Mouse (Mus musculus) embryonic facial prominence, embryonic 13.5 days (tissue): ENCODE results near the gene Ccnt1. TPM values are rescaled to one million over a fixed set of nuclear protein-coding genes. Genes with fewer than 3 reads are reported as not detected.
A peak's percentile ranks its signal among the peaks of the same experiment; 100 is the strongest.
"Not testable (repeated sequence)": the region's sequence is repeated elsewhere in the genome, so short reads cannot be mapped to it uniquely, and the experiment has no call there.

Source experiments
- ATAC-seq: fragments of 200-750 bp; cut with Nextera tagmentation; 2 replicates; pipeline ENCODE4 v1.8.0; 2017; ENCODE audit warnings: low read depth; ENCODE audit not compliant: insufficient number of reproducible peaks, insufficient read depth, low FRiP score, low TSS enrichment
- H3K27ac ChIP-seq: fragments of 300-500 bp; sonication (generic); 2 replicates; pipeline ENCODE4 v1.5.1; 2015; ENCODE audit warnings: moderate library complexity, mild to moderate bottlenecking, inconsistent platforms
- H3K27me3 ChIP-seq: fragments of 300-500 bp; sonication (generic); 2 replicates; pipeline ENCODE4 v1.6.1; 2015; ENCODE audit warnings: mild to moderate bottlenecking, inconsistent platforms
- H3K36me3 ChIP-seq: fragments of 300-500 bp; sonication (generic); 2 replicates; pipeline ENCODE4 v1.6.1; 2015; ENCODE audit warnings: mild to moderate bottlenecking, inconsistent platforms
- H3K4me1 ChIP-seq: fragments of 300-500 bp; sonication (generic); 2 replicates; pipeline ENCODE4 v1.6.1; 2015; ENCODE audit warnings: inconsistent platforms
- H3K4me2 ChIP-seq: fragments of 300-500 bp; sonication (generic); 2 replicates; pipeline ENCODE4 v1.6.1; 2015; ENCODE audit warnings: moderate library complexity, mild to moderate bottlenecking, inconsistent platforms
- H3K4me3 ChIP-seq: fragments of 300-500 bp; sonication (generic); 2 replicates; pipeline ENCODE4 v1.5.1; 2015; ENCODE audit warnings: mild to moderate bottlenecking, inconsistent platforms
- H3K9ac ChIP-seq: fragments of 300-500 bp; sonication (generic); 2 replicates; pipeline ENCODE4 v1.6.1; 2015; ENCODE audit warnings: mild to moderate bottlenecking, inconsistent platforms
- H3K9me3 ChIP-seq: fragments of 300-500 bp; sonication (generic); 2 replicates; pipeline ENCODE4 v1.6.1; 2016; ENCODE audit warnings: inconsistent platforms
- WGBS: fragments of 180-500 bp; shearing (Covaris S2); methylation state at CpG from one replicate; pipeline ENCODE4 v1.1.7; 2015; ENCODE audit warnings: mixed read lengths; 5-methylcytosine and 5-hydroxymethylcytosine counted together
- polyA plus RNA-seq: library from polyadenylated mRNA; unstranded; fragments of >200 nt; fragmentation: Nextera tagmentation; extraction: Ambion mirVana; gene quantifications from 2 replicates; pipeline ENCODE4 v1.2.1, GENCODE M21; 2015

The Ccnt1 gene
- polyA plus RNA-seq, 1 experiment from 2014 or later: 63.1 TPM

GRCm38 (mm10) chr15:98514845-98515244 is 55.9 kb downstream of the Ccnt1 start:
- not testable (repeated sequence) for H3K9ac ChIP-seq, H3K4me2 ChIP-seq, H3K4me1 ChIP-seq, H3K27ac ChIP-seq, H3K9me3 ChIP-seq, H3K4me3 ChIP-seq, ATAC-seq, H3K27me3 ChIP-seq
- 79% methylated on average over 2 of the region's 2 CpGs for WGBS
- peaks cover 17% of the 10 kb centered on the region for H3K36me3 ChIP-seq

- no peaks in the 10 kb centered on the region for H3K27me3 ChIP-seq
Measured at GRCm38 (mm10) chr15:98514146-98514545, 56.6 kb downstream of the Ccnt1 start.

GRCm38 (mm10) chr15:98513676-98514075 is 57.0 kb downstream of the Ccnt1 start:
- peaks cover 11% of the 10 kb centered on the region for H3K36me3 ChIP-seq
- not testable (repeated sequence) for H3K9me3 ChIP-seq, ATAC-seq, H3K27me3 ChIP-seq, H3K4me1 ChIP-seq, H3K27ac ChIP-seq, H3K9ac ChIP-seq, H3K4me3 ChIP-seq, H3K4me2 ChIP-seq
- 65% methylated on average over 3 of the region's 3 CpGs for WGBS

More at GRCm38 (mm10) chr15:98514146-98514545, 56.6 kb downstream of the Ccnt1 start:
- 69% methylated on average over 8 of the region's 8 CpGs for WGBS
- Histone ChIP-seq H3K4me1 (peaks cover 4% of the 10 kb centered on the region), H3K27ac (no peak overlapping the region), H3K4me3 (no peak overlapping the region), H3K9ac (no peak overlapping the region), H3K9me3 (no peaks in the 10 kb centered on the region), H3K4me2 (no peak overlapping the region), H3K36me3 (peaks cover 11% of the 10 kb centered on the region)
- no peak for ATAC-seq

- H3K9me3 ChIP-seq: no peaks in the 10 kb centered on the region
- no peak for ATAC-seq
- H3K4me1 ChIP-seq: peaks cover 4% of the 10 kb centered on the region
- no peak overlapping the region for H3K9ac ChIP-seq
- 51% methylated on average over 17 of the region's 17 CpGs for WGBS
- peaks cover 4% of the 10 kb centered on the region for H3K36me3 ChIP-seq
- H3K4me2 ChIP-seq: no peak overlapping the region
- H3K4me3 ChIP-seq: no peak overlapping the region
- no peaks in the 10 kb centered on the region for H3K27me3 ChIP-seq
- no peak overlapping the region for H3K27ac ChIP-seq
Measured at GRCm38 (mm10) chr15:98512799-98513321, 57.9 kb downstream of the Ccnt1 start.

- no peak overlapping the region for H3K27ac ChIP-seq
- no peak overlapping the region for H3K4me2 ChIP-seq
- no peaks in the 10 kb centered on the region for H3K9me3 ChIP-seq
- no peaks in the 10 kb centered on the region for H3K36me3 ChIP-seq
- no peak overlapping the region for H3K4me3 ChIP-seq
- H3K27me3 ChIP-seq: no peaks in the 10 kb centered on the region
- ATAC-seq: no peak
- 81% methylated on average over 8 of the region's 8 CpGs for WGBS
- peaks cover 4% of the 10 kb centered on the region for H3K4me1 ChIP-seq
- H3K9ac ChIP-seq: no peak overlapping the region
Measured at GRCm38 (mm10) chr15:98512232-98512631, 58.5 kb downstream of the Ccnt1 start.

GRCm38 (mm10) chr15:98511386-98511928 is 59.3 kb downstream of the Ccnt1 start:
- no peak for ATAC-seq
- Histone ChIP-seq H3K9ac (no peak overlapping the region), H3K27ac (no peak overlapping the region), H3K27me3 (no peaks in the 10 kb centered on the region), H3K9me3 (no peaks in the 10 kb centered on the region), H3K4me3 (no peak overlapping the region), H3K4me1 (peaks cover 4% of the 10 kb centered on the region), H3K36me3 (no peaks in the 10 kb centered on the region), H3K4me2 (no peak overlapping the region)
- 63% methylated on average over 13 of the region's 13 CpGs for WGBS

- no peaks in the 10 kb centered on the region for H3K9me3 ChIP-seq
- H3K4me1 ChIP-seq: peaks cover 4% of the 10 kb centered on the region
- peak overlapping the region; percentile 25 for H3K4me3 ChIP-seq
- H3K27ac ChIP-seq: no peak overlapping the region
- 27% methylated on average over 25 of the region's 25 CpGs for WGBS
- ATAC-seq: no peak
- H3K36me3 ChIP-seq: no peaks in the 10 kb centered on the region
- no peak overlapping the region for H3K9ac ChIP-seq
- peak overlapping the region; percentile 57 for H3K4me2 ChIP-seq
- H3K27me3 ChIP-seq: no peaks in the 10 kb centered on the region
Measured at GRCm38 (mm10) chr15:98510438-98511385, 60.0 kb downstream of the Ccnt1 start.

- H3K36me3 ChIP-seq: no peaks in the 10 kb centered on the region
- no peak for ATAC-seq
- no peak overlapping the region for H3K27ac ChIP-seq
- H3K4me3 ChIP-seq: no peak overlapping the region
- no peak overlapping the region for H3K9ac ChIP-seq
- 58% methylated on average over 2 of the region's 2 CpGs for WGBS
- no peaks in the 10 kb centered on the region for H3K9me3 ChIP-seq
- H3K27me3 ChIP-seq: no peaks in the 10 kb centered on the region
- no peak overlapping the region for H3K4me2 ChIP-seq
- H3K4me1 ChIP-seq: peaks cover 7% of the 10 kb centered on the region
Measured at GRCm38 (mm10) chr15:98509387-98509786, 61.3 kb downstream of the Ccnt1 start.

GRCm38 (mm10) chr15:98507321-98507720 is 63.4 kb downstream of the Ccnt1 start:
- WGBS: 89% methylated on average over 5 of the region's 6 CpGs
- no peak overlapping the region for H3K9ac ChIP-seq
- no peak overlapping the region for H3K4me3 ChIP-seq
- peaks cover 9% of the 10 kb centered on the region for H3K4me1 ChIP-seq
- H3K36me3 ChIP-seq: no peaks in the 10 kb centered on the region
- no peak overlapping the region for H3K27ac ChIP-seq
- H3K4me2 ChIP-seq: no peak overlapping the region
- H3K9me3 ChIP-seq: no peaks in the 10 kb centered on the region
- no peak for ATAC-seq
- H3K27me3 ChIP-seq: no peaks in the 10 kb centered on the region

GRCm38 (mm10) chr15:98506253-98506957 is 64.3 kb downstream of the Ccnt1 start:
- 82% methylated on average over 9 of the region's 9 CpGs for WGBS

GRCm38 (mm10) chr15:98504514-98504913 is 66.2 kb downstream of the Ccnt1 start:
- Histone ChIP-seq H3K9ac (no peak overlapping the region), H3K4me3 (no peak overlapping the region), H3K9me3 (no peaks in the 10 kb centered on the region), H3K4me2 (0 out of 2 replicates have a peak overlapping the region, but pooled peaks have one; percentile 14), H3K4me1 (peaks cover 5% of the 10 kb centered on the region; the same call in 1 of the 2 replicates), H3K27me3 (no peaks in the 10 kb centered on the region), H3K36me3 (no peaks in the 10 kb centered on the region), H3K27ac (no peak overlapping the region)
- 15% methylated on average over 18 of the region's 18 CpGs for WGBS
- no peak for ATAC-seq

More at GRCm38 (mm10) chr15:98506253-98506957, 64.3 kb downstream of the Ccnt1 start:
- no peak overlapping the region for H3K4me2 ChIP-seq
- H3K4me3 ChIP-seq: no peak overlapping the region
- no peak overlapping the region for H3K27ac ChIP-seq
- H3K9ac ChIP-seq: no peak overlapping the region
- peaks cover 9% of the 10 kb centered on the region for H3K4me1 ChIP-seq
- no peaks in the 10 kb centered on the region for H3K27me3 ChIP-seq
- H3K36me3 ChIP-seq: no peaks in the 10 kb centered on the region
- H3K9me3 ChIP-seq: no peaks in the 10 kb centered on the region
- no peak for ATAC-seq
